In genomic region chrX:153006387-153006841, GRCm38 (mm10) we compare ENCODE assay signal across 8 mouse cellular contexts. TPM values are rescaled to one million over a fixed set of nuclear protein-coding genes. Genes with fewer than 3 reads are reported as not detected.
DNase-seq lines count a peak whose midpoint lies in the region; ATAC-seq and TF ChIP-seq lines count a peak whose summit lies in the region.

Usp51 (plus strand) TSS chrX:153006469.

- H3K36me3 ChIP-seq in CH12.LX (replicated peaks in 1 of 2; ENCODE audit: control insufficient read depth in 1 of 2, insufficient read depth in 1 of 2, low read length in 1 of 2), result no peaks in the 10 kb centered on the region
- no peaks in the 10 kb centered on the region for H3K36me3 ChIP-seq in heart, embryonic 15.5 days
- H3K36me3 ChIP-seq in liver, embryonic 14.5 days (replicated peaks; ENCODE audit: control insufficient read depth, insufficient read depth, low read depth), result no peaks in the 10 kb centered on the region
- H3K36me3 ChIP-seq in neural tube, embryonic 13.5 days, result no peaks in the 10 kb centered on the region

- peak within 1 kb of the TSS; percentile 52 to 91 (median 69) for H3K4me3 ChIP-seq in CH12.LX (replicated peaks in 1 of 3; ENCODE audit: low read depth in 2 of 3, low read length in 2 of 3, poor library complexity in 1 of 3)
- H3K4me3 ChIP-seq in embryonic fibroblast, embryonic 13.5 days (ENCODE audit: insufficient read depth, low read length), result peak within 1 kb of the TSS; percentile 73
- peak within 1 kb of the TSS; percentile 60 for H3K4me3 ChIP-seq in heart, embryonic 15.5 days
- peak within 1 kb of the TSS; percentile 54 to 71 for H3K4me3 ChIP-seq in liver, embryonic 14.5 days (ENCODE audit: insufficient read depth in 1 of 2, low read depth in 2 of 2, low read length in 2 of 2)
- H3K4me3 ChIP-seq in neural tube, embryonic 13.5 days, result peak within 1 kb of the TSS; percentile 56

- H3K9me3 ChIP-seq in CH12.LX (replicated peaks; ENCODE audit: low read length), result no peaks in the 10 kb centered on the region
- no peaks in the 10 kb centered on the region for H3K9me3 ChIP-seq in heart, embryonic 15.5 days (replicated peaks)
- H3K9me3 ChIP-seq in liver, embryonic 14.5 days (ENCODE audit: control insufficient read depth, low read length), result no peaks in the 10 kb centered on the region
- no peaks in the 10 kb centered on the region for H3K9me3 ChIP-seq in neural tube, embryonic 13.5 days

- TF ChIP-seq POLR2A in CH12.LX (IDR thresholded peaks at IDR 0.05; ENCODE audit: low read depth, low read length), result no peak
- no peak for TF ChIP-seq POLR2A in embryonic fibroblast, embryonic 13.5 days (IDR thresholded peaks at IDR 0.05; ENCODE audit: low read depth, low read length)

- no peaks in the 10 kb centered on the region for H3K4me1 ChIP-seq in CH12.LX (ENCODE audit: control insufficient read depth in 1 of 2, insufficient read depth in 2 of 2)
- no peaks in the 10 kb centered on the region for H3K4me1 ChIP-seq in embryonic fibroblast, embryonic 13.5 days (ENCODE audit: control insufficient read depth, insufficient read depth, low read length)
- peaks cover 2% of the 10 kb centered on the region; the same call in 1 of the 2 replicates for H3K4me1 ChIP-seq in heart, embryonic 15.5 days (replicated peaks)
- no peaks in the 10 kb centered on the region for H3K4me1 ChIP-seq in liver, embryonic 14.5 days (replicated peaks; ENCODE audit: control insufficient read depth in 2 of 2, insufficient read depth in 2 of 2, low read length in 1 of 2)
- 0 out of 2 replicates have a peak, but pooled peaks cover 2% of the 10 kb centered on the region for H3K4me1 ChIP-seq in neural tube, embryonic 13.5 days (replicated peaks)

- 9% methylated on average over 23 of the region's 23 CpGs for WGBS in heart, embryonic 15.5 days
- 12% methylated on average over 23 of the region's 23 CpGs for WGBS in liver, embryonic 14.5 days (ENCODE audit: insufficient replicate concordance)
- 25% methylated on average over 23 of the region's 23 CpGs for WGBS in neural tube, embryonic 13.5 days

- H3K79me2 ChIP-seq in CH12.LX (replicated peaks; ENCODE audit: control insufficient read depth, extremely low read depth, insufficient read depth, poor library complexity, severe bottlenecking), result no peaks in the 10 kb centered on the region

- peak; percentile 33 for DNase-seq in CH12.LX (ENCODE audit: extremely low read depth)
- peak; percentile 84 for DNase-seq in brain, adult 2 months (ENCODE audit: low read depth, low spot score)
- peak; percentile 28 for DNase-seq in kidney, postnatal 14 days
- DNase-seq in liver, embryonic 14.5 days (ENCODE audit: low read depth in 3 of 3, low spot score in 3 of 3), result no peak
- peak; percentile 7 for DNase-seq in thymus, postnatal 0 days (ENCODE audit: low spot score)

- ATAC-seq in heart, embryonic 15.5 days (replicated peaks; ENCODE audit: insufficient number of reproducible peaks, insufficient read depth, low FRiP score, low read depth), result peak; percentile 57; the same call in 1 of the 2 replicates
- ATAC-seq in liver, embryonic 14.5 days (ENCODE audit: insufficient read depth), result peak; percentile 59; the same call in 1 of the 2 replicates
- peak; percentile 85 for ATAC-seq in neural tube, embryonic 13.5 days (ENCODE audit: low read depth)

- in situ Hi-C loops in CH12.LX (cut with MboI; ENCODE audit: low pct_ligation_motif_present, low pct_unique_long_range_greater_than_20kb, low sequenced_read_pairs), result no loop called here

- peak within 1 kb of the TSS; percentile 50 for H3K9ac ChIP-seq in CH12.LX (ENCODE audit: insufficient read depth, low read depth)
- peak within 1 kb of the TSS; percentile 45 for H3K9ac ChIP-seq in heart, embryonic 15.5 days
- peak within 1 kb of the TSS; percentile 23 for H3K9ac ChIP-seq in liver, embryonic 14.5 days (replicated peaks)
- H3K9ac ChIP-seq in neural tube, embryonic 13.5 days, result peak within 1 kb of the TSS; percentile 69

- H3K27ac ChIP-seq in CH12.LX (ENCODE audit: insufficient read depth, low read depth), result peak within 1 kb of the TSS; percentile 54; the same call in 1 of the 2 replicates
- H3K27ac ChIP-seq in embryonic fibroblast, embryonic 13.5 days (ENCODE audit: insufficient read depth, low read length), result no peak within 1 kb of the TSS
- peak within 1 kb of the TSS; percentile 58 for H3K27ac ChIP-seq in heart, embryonic 15.5 days
- no peak within 1 kb of the TSS for H3K27ac ChIP-seq in liver, embryonic 14.5 days
- peak within 1 kb of the TSS; percentile 84 for H3K27ac ChIP-seq in neural tube, embryonic 13.5 days (replicated peaks)

- no peak for TF ChIP-seq EP300 in CH12.LX (IDR thresholded peaks at IDR 0.05; ENCODE audit: low read length)
- no peak for TF ChIP-seq EP300 in liver, embryonic 14.5 days (IDR thresholded peaks at IDR 0.05; ENCODE audit: low read depth)

- H3K4me2 ChIP-seq in CH12.LX (ENCODE audit: insufficient read depth, low read depth, poor library complexity, severe bottlenecking), result peak within 1 kb of the TSS; percentile 55
- H3K4me2 ChIP-seq in heart, embryonic 15.5 days, result peak within 1 kb of the TSS; percentile 75
- H3K4me2 ChIP-seq in liver, embryonic 14.5 days (ENCODE audit: low read depth), result peak within 1 kb of the TSS; percentile 62
- peak within 1 kb of the TSS; percentile 59 for H3K4me2 ChIP-seq in neural tube, embryonic 13.5 days

- TF ChIP-seq CTCF in CH12.LX (conservative IDR thresholded peaks at IDR 0.05 in 1 of 2, IDR thresholded peaks at IDR 0.05 in 1 of 2; ENCODE audit: low read depth in 2 of 2, low read length in 2 of 2), result peak in 1 of 2 experiments; percentile 50; a peak in 2 of 4 replicates
- peak; percentile 65; the same call in 1 of the 2 replicates for TF ChIP-seq CTCF in embryonic fibroblast, embryonic 13.5 days (IDR thresholded peaks at IDR 0.05; ENCODE audit: borderline replicate concordance, insufficient read depth, low read length)
- TF ChIP-seq CTCF in liver, embryonic 14.5 days (IDR thresholded peaks at IDR 0.05; ENCODE audit: low read depth), result peak; percentile 48

- dilution Hi-C loops in CH12.LX (cut with MboI; ENCODE audit: extremely low pct_ligation_motif_present, extremely low pct_unique_long_range_greater_than_20kb, low sequenced_read_pairs), result no loop called here

- no peaks in the 10 kb centered on the region for H3K27me3 ChIP-seq in CH12.LX (replicated peaks)
- H3K27me3 ChIP-seq in heart, embryonic 15.5 days, result 0 out of 2 replicates have a peak, but pooled peaks cover 3% of the 10 kb centered on the region
- H3K27me3 ChIP-seq in liver, embryonic 14.5 days (ENCODE audit: control insufficient read depth, insufficient read depth, low read length), result no peaks in the 10 kb centered on the region
- no peaks in the 10 kb centered on the region; the same call in 1 of the 2 replicates for H3K27me3 ChIP-seq in neural tube, embryonic 13.5 days

- TF ChIP-seq RAD21 in CH12.LX (IDR thresholded peaks at IDR 0.05; ENCODE audit: low read depth, low read length), result peak; percentile 22

TF ChIP-seq in CH12.LX, 34 proteins besides CTCF, POLR2A, EP300 and RAD21:
- TF ChIP-seq TCF12 (IDR thresholded peaks at IDR 0.05; ENCODE audit: low read depth, low read length), result no peak
- TF ChIP-seq BHLHE40 (IDR thresholded peaks at IDR 0.05; ENCODE audit: low read depth, low read length), result no peak
- no peak for TF ChIP-seq ZMIZ1 (IDR thresholded peaks at IDR 0.05; ENCODE audit: low read depth, low read length)
- TF ChIP-seq MAX (IDR thresholded peaks at IDR 0.05; ENCODE audit: low read length), result no peak
- TF ChIP-seq HCFC1 (IDR thresholded peaks at IDR 0.05; ENCODE audit: low read depth, low read length), result no peak
- TF ChIP-seq MXI1 (IDR thresholded peaks at IDR 0.05; ENCODE audit: low read depth, low read length), result no peak
- no peak for TF ChIP-seq RCOR1 (conservative IDR thresholded peaks at IDR 0.05; ENCODE audit: low read depth, low read length)
- no peak for TF ChIP-seq ZNF384 (IDR thresholded peaks at IDR 0.05; ENCODE audit: low read depth, low read length)
- TF ChIP-seq POLR2AphosphoS2 (IDR thresholded peaks at IDR 0.05; ENCODE audit: low read depth, low read length), result no peak
- TF ChIP-seq CHD1 (IDR thresholded peaks at IDR 0.05; ENCODE audit: low read depth, low read length), result no peak
- no peak for TF ChIP-seq GABPA (IDR thresholded peaks at IDR 0.05; ENCODE audit: insufficient replicate concordance, low read depth, low read length)
- no peak for TF ChIP-seq KAT2A (IDR thresholded peaks at IDR 0.05; ENCODE audit: insufficient replicate concordance, low read length)
- no peak for TF ChIP-seq IRF4 (IDR thresholded peaks at IDR 0.05; ENCODE audit: low read depth, low read length)
- no peak for TF ChIP-seq ELF1 (IDR thresholded peaks at IDR 0.05; ENCODE audit: low read depth, low read length)
- no peak for TF ChIP-seq SIN3A (IDR thresholded peaks at IDR 0.05; ENCODE audit: low read length)
- no peak for TF ChIP-seq NELFE (IDR thresholded peaks at IDR 0.05; ENCODE audit: low read depth, low read length)
- no peak for TF ChIP-seq JUN (IDR thresholded peaks at IDR 0.05; ENCODE audit: insufficient read depth, low read depth, low read length)
- TF ChIP-seq NRF1 (IDR thresholded peaks at IDR 0.05; ENCODE audit: low read depth, low read length), result no peak

RNA-seq across cellular contexts. Expression of gene Usp51, which starts in this region (rescaled TPM):
- total RNA-seq in CH12.LX (2012; rRNA removed), result 1.6 and 3.2 TPM in 2 replicates
- total RNA-seq in CH12.LX (2014; rRNA removed), result 3.9 and 4.2 TPM in 2 replicates
- 2.6 and 3.0 TPM in 2 replicates for polyA plus RNA-seq in CH12.LX (2012; ENCODE audit: insufficient read length, low read depth)
- 0.23 and 0.37 TPM in 2 replicates for polyA plus RNA-seq in embryonic fibroblast, embryonic 13.5 days (2011; ENCODE audit: insufficient read length, low read depth, missing spikeins)
- 0.39 and 0.66 TPM in 2 replicates for polyA plus RNA-seq in heart, embryonic 15.5 days (2015; fragmentation: Nextera tagmentation; extraction: Ambion mirVana)
- 0.12 and 0.17 TPM in 2 replicates for polyA plus RNA-seq in liver, embryonic 14.5 days (2012; rRNA removed)
- 0.14 and 0.46 TPM in 2 replicates for polyA plus RNA-seq in liver, embryonic 14.5 days (2014; fragmentation: Nextera tagmentation; extraction: Ambion mirVana)
- 1.3 and 1.9 TPM in 2 replicates for polyA plus RNA-seq in neural tube, embryonic 13.5 days (2015; fragmentation: Nextera tagmentation; extraction: Ambion mirVana)
- polyA plus RNA-seq in thymus, postnatal 0 days (2015; fragmentation: Nextera tagmentation; extraction: Ambion mirVana), result 0.18 and 0.19 TPM in 2 replicates

Comparison
In these comparisons a context has a peak if more than half of its experiments do, and no peak if none do; other contexts are left out.
1. Peak in ATAC-seq, H3K4me3 ChIP-seq, H3K27ac ChIP-seq, H3K9ac ChIP-seq and H3K4me2 ChIP-seq in heart, embryonic 15.5 days; RNA of the gene not detected or under 1 TPM.
2. Peak in ATAC-seq, H3K4me3 ChIP-seq, H3K9ac ChIP-seq and H3K4me2 ChIP-seq in liver, embryonic 14.5 days; RNA of the gene not detected or under 1 TPM.
3. Peak in DNase-seq in thymus, postnatal 0 days; RNA of the gene not detected or under 1 TPM.
4. DNase-seq: peak in CH12.LX (single experiment), brain, adult 2 months (single experiment) and kidney, postnatal 14 days (single experiment); none in liver, embryonic 14.5 days (0 of 3).
5. H3K27ac ChIP-seq: peak in CH12.LX (single experiment) and neural tube, embryonic 13.5 days (single experiment); none in embryonic fibroblast, embryonic 13.5 days (single experiment) and liver, embryonic 14.5 days (single experiment).
6. Peak in every context shown above with its lines, with median percentiles within 50 percentile points of each other: H3K4me2 ChIP-seq, H3K4me3 ChIP-seq, H3K9ac ChIP-seq and ATAC-seq.